Mouse (Mus musculus) liver, adult (tissue): ENCODE measurements around the gene Plekho1.

ENCODE experiments used
- GATA4 ChIP-seq: IDR thresholded peaks from 2 replicates; pipeline ENCODE4 v1.6.1; 2014; ENCODE audit warnings: mild to moderate bottlenecking, low read length; ENCODE audit not compliant: insufficient replicate concordance

The Plekho1 gene

DNA sequence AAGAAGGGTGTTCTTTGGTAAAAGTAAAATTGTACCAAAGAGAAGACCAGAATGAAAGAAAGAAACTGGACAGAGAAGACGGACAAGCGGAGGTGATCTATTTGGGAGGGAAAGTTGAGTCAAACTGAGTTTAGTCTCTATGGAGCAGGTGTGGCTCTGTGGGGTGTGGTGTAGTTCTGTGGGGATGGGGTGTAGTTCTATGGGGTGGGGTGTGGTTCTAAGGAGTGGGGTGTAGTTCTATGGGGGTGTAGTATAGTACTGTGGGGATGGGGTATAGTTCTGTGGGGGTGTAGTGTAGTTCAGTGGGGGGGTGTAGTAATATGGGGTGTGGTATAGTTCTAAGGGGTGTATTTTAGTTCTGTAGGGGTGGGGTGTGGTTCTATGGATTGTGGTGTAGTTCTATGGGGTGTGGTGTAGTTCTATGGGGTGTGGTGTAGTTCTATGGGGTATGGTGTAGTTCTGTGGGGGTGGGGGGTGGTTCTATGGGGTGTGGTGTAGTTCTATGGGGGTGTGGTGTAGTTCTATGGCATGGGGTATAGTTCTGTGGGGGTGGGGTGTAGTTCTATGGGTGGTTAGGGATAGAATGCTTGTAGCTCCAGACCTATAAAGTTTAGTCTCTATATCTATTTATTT, 20.6 kb upstream of the Plekho1 start:
- TF ChIP-seq GATA4, result no peak

DNA sequence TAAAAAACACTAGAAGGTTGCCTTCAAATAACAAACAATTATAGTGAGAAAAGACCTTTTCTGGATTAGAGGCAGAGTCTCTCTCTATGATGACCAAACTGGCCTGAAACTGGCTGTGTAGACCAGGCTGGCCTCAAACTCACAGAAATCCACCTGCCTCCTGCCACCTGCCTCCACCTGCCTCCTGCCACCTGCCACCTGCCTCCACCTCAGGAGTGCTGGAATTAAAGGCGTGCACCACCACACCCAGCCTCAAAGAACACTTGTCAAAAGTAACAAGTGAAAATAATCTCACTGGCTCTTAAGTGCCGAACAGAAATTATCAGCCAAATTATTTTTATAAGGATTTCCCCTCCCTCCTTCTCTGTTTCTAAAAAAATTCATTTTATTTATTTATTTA, 19.9 kb upstream of the Plekho1 start:
- TF ChIP-seq GATA4, result no peak

DNA sequence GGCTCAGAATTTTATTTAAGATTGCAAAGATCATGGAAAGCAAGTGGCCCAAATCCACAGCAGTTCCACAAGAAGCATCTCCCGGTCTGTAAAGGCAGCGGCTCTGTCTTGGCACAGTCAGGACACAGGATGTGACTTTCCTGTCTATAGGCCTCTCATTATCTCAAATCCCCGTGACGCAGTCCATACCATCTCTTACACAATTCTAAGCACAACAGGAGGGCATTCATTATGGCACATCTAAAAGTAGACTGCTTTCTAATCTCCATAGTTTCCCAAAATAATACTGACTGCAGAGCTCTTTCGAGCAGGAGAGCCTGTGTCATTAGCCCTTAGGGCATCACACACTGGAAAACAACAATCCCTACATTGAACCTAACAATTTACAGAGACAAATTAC, 17.0 kb upstream of the Plekho1 start:
- TF ChIP-seq GATA4, result no peak

DNA sequence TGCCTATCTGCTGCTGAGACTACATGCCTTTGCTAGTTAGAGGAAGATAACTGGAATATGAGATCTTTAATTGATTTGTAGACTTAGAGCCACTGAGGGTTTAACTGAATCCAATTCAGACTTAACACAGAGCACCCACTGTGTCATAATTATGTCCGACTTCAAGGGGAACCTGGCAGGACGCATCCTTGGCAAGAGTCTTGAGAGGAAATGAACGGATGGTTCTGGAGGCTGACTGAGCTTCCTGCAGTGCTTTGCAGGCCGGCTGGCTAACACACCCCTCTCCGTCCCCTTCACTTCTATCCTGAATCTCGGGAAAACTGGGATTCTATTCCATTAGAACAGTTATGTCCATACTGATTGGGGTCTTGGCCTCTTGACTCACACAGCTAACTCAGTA, 12.7 kb upstream of the Plekho1 start:
- no peak for TF ChIP-seq GATA4

DNA sequence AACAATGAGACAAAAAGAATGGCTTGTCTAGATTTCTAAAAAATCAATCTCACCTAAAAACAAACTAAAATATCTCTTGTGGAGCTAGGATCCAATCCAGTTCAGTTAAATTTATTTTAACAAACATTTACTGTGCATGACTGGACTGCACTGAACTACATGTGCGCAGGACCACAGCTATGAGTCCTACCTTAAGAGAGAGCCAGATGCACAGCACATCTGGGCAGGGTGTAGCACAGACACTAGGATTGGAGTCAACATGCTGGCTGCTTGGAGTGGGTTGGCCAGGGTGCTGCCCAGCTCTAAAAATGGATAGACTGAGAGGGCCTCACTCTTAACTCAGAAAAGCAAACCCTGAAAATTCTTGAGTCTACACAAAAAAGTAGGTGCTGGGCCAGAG, 5.8 kb upstream of the Plekho1 start:
- TF ChIP-seq GATA4, result no peak

DNA sequence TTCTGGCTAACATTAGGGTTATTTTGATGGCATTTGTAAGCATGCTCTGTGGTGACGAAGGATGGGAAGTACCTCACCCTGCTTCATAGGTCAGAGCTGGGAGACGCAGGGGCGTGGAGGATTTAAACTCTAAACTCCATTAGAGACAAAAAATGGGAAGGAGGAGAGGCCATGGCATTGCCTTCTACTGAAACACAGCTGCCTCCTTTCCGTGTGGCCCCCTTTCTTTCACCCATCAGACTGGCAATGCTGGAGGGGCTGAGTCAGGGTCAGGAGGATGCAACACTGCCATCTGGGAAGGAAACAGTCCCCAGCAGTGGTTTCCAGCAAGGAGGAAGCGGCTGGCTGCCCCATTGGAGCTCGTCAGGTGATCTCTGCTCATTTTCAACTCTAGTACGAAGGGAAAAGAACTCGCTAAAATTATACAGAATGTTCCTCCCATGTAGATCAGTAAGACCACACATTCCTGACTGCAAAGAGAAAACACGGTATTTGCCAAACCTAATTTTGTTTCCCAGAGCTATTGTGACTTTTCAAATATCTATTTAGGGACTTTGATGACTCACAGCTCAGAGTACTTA, 5.2 kb upstream of the Plekho1 start:
- no peak for TF ChIP-seq GATA4

DNA sequence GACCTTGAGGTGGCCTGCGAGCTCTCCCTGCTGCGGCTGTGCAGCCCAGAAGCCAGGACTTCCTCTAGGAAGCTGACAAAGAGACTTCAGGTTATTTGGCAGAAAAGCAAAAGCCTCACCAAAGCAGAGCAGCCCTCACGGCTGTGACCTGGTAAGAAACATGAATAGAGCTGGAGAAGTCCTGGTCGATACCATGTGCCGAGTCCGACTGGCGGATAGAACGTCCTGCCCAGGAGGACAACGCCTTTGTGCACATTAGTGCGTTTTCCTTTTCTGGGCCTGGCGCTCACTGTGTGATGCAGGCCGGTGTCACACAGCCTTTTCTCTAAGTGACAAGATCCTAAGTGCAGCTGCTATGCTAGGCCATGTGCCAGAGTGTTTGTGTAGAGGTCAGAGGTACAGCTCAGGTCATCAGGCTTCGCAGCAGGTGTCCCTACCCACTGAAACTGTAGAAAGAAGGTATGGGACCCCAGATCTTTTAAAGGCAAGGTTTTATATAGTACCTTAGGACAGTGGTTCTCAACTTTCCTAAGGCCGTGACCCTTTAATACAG, 4.4 kb upstream of the Plekho1 start:
- TF ChIP-seq GATA4, result no peak

DNA sequence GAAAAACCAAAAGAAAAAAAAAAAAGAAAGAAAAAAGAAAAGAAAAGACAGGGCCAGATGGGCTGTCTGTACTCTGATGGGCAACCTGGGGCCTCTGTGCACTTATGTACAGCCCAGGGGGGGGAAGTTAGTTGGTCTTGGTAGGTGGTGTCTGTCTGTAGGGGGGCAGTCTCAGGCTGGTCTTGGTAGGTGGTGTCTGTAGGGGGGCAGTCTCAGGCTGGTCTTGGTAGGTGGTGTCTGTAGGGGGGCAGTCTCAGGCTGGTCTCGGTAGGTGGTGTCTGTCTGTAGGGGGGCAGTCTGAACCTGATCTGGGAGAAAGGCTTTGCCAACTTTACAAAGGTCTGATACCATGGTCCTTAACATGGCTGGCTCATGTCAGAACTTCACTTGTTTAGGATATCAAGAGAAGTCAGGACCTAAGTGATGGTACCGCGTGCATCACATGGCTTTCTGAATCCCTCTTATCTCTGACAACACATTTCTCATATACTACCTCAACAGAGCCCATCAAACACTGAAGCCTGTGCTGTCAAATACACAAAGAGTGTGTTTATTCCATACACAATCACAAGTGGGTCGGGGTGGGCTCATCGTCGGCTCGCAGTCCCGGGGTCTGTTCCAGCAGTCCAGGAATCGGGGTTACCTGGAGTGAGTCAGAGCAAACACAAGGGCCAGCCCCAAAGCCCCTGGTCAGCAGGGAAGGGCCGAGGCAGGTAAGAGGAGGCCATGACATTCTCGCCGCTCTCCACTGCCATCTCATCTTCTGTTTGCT, 3.7 kb upstream of the Plekho1 start:
- no peak for TF ChIP-seq GATA4

DNA sequence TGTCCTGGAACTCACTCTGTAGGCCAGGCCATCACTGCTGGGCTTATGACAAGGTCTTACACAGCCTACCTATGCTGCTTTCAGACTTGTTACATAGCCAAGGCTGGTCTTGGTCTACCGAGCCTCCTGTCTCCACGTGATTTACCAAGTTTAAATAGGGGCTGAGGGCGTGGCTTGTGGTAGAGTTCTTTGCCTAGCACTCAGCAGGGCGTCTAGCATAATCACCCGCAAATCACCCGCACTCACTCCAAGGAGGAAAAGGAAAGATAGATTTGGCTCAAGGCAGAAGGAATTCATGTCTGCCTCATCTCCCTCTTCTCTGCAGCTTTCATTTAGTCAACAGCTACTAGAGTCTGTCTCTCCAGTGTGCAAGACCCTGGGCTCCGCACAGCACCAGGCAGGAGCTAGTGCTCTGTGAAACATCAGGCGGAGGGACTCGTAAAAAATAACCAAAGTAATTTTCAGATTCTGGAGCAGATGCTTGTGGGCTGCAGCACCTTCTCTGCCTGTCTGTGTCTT, 1.5 kb upstream of the Plekho1 start:
- TF ChIP-seq GATA4, result no peak

DNA sequence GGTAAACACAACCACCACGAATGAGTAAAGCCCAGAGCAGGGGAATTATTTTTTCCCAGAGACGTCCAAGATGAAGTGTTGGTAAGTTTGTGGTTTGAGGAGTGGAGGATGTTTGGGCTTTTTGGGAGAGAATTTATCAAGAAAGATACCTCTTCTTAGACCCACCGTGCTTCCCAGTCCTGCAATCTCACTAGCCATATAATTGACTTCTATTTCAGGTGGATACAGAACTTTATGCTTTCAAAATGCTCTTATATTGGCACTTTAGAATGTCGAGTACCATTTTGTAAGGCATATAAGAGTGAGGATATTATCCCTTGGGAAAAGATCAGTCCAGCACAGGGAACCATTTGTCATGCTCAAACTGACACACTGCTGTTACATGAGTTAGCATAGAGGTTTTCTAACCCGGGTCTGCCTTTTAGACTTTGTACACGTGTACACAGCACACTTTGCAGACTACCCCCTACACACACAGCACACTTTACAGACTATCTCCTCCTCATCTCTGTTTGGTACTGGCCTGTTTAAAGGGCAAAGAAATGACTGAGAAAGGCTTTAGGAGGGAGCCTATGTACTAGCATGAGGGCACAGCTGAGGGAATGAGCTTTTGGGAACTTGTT, 761 bp upstream of the Plekho1 start:
- TF ChIP-seq GATA4, result no peak

DNA sequence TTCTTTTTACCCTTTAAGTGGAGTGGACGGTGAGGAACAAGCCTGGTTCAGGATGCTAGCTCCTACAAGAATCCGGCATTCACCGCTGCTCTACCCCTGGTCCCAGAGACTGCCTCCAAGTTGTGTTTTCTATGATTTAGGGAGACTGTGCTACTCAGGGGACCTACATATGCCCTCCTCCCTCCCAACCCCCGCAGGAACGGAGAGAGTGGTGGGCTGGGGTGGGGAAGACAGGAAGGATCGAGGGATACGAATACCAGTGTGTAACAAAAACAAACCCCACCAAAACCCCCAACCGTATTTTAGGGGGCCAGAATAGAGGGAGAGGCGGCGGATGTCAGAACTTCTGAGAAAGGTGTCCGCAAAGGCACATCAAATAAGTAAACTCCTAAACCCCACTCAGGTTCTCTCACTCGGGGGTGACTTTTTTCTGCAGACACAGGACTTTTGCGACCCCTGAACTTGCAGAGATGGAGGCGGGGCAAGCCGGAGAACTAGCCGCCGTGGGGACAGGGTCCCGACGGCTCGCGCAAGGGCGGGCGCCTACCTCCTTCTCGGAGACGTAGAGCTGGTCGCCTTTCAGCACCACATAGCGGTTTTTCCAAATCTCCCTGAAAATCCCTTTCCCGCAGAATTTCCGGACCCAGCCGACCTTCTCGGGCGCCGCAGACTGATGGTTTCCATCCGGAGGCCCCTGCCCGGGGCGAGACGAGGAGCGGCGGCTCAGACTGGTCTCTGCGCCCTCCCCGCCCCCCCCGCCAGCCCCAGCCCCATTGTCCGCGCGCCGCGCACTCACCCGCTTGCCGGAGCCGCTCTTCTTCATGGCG, 613 bp downstream of the Plekho1 start:
- no peak for TF ChIP-seq GATA4

DNA sequence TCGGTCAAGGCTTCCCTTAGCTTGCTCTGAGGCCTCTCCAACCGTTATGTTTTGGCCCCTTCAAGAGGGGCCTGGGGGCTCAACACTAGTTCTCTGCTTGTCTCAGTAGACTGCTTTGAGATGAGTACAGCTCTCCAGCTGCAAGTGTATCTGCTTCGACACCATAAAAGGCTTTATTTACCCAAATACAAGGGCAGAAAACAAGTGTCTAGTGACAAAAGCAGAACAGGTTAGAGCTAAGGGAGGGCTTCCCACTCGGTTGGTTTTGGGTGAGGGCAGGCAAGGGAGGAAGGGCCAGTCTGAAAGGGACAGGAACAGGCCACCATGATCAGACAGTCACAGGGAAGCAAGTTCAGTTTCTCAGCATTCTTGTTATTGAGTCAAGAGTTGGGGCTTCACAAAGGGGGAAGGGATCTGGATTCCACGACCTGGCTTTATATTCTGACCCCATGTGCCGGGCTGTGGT, 1.4 kb downstream of the Plekho1 start:
- no peak for TF ChIP-seq GATA4

DNA sequence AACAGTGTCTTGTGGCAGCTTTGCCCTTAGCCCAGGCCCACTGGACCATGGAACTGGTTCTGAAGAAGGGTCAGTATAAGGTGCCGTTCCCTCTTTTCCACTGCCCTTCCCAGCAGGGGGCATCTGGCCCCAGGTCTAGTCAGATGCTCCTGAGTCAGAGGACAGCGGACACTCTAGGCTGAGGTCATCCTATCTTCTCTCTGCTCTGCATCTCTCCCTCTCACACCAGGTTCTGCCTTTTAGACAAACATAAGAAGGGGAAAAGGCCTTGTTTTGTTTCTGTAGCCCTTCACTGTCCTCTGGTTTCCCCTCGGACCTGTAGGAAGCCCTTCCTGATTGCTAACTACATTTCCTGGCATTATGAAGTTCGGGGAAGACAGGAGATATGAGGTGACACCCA, 1.9 kb downstream of the Plekho1 start:
- peak; percentile 64; the same call in 1 of the 2 replicates for TF ChIP-seq GATA4

DNA sequence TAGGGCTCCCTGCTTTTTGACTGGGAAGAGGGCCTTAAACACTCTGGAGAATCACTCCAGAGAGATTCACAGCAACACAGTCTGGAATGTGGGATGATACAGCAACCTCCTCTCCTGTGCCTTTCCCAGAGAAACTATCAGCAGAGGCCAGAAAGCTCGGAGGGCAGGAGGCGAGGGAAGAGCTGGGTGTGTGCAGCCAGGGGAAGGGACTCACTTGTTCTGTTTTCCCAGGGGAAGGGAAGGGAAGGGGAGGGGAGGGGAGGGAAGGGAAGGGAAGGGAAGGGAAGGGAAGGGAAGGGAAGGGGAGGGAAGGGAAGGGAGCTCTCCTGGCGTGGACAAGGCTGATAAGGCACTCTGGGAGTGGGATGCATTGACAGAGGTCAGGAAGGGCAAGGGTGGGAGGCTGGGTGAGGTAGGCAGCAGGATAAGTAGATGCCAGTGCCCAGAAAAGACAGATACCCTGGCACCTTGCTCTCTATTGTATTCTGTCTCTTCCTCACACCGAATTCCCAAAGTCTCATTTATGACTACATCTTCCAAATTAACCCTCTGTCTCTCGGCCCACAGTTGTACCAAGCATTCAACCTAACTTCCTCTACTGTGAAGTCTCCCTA, 2.7 kb downstream of the Plekho1 start:
- peak; percentile 52; the same call in 1 of the 2 replicates for TF ChIP-seq GATA4
